Mouse (Mus musculus) urinary bladder, postnatal 14 days (tissue): ENCODE measurements around the gene Spns2.
"Not testable (repeated sequence)": the region's sequence is repeated elsewhere in the genome, so short reads cannot be mapped to it uniquely, and the experiment has no call there.

Experiments
- DNase-seq: peaks from one replicate; pipeline ENCODE4 v3.0.0; 2021; ENCODE audit warnings: low spot score

Gene Spns2

GRCm38 (mm10) chr11:72436271-72436670 is 53.4 kb downstream of the Spns2 start:
- peak; percentile 51 for DNase-seq

- DNase-seq, result peak; percentile 24
These were observed 54.0 kb downstream of the Spns2 start for GRCm38 (mm10) chr11:72435694-72436045.

GRCm38 (mm10) chr11:72434963-72435693 is 54.6 kb downstream of the Spns2 start, which contains the start of gene Ggt6:
TSS of gene Ggt6 (plus strand) at chr11:72435526.
- peak; percentile 32 for DNase-seq

GRCm38 (mm10) chr11:72430311-72431068 is 59.2 kb downstream of the Spns2 start:
- not testable (repeated sequence) for DNase-seq

- peak; percentile 80 for DNase-seq
These were observed 60.4 kb downstream of the Spns2 start for GRCm38 (mm10) chr11:72429288-72429690.

GRCm38 (mm10) chr11:72428694-72429093 is 61.0 kb downstream of the Spns2 start:
- peak; percentile 92 for DNase-seq

GRCm38 (mm10) chr11:72426884-72427283 is 62.8 kb downstream of the Spns2 start:
- no peak for DNase-seq

GRCm38 (mm10) chr11:72425201-72425600 is 64.5 kb downstream of the Spns2 start:
- no peak for DNase-seq

- no peak for DNase-seq
These were observed 66.0 kb downstream of the Spns2 start for GRCm38 (mm10) chr11:72423686-72424085.

GRCm38 (mm10) chr11:72421518-72422278 is 68.0 kb downstream of the Spns2 start:
- DNase-seq, result no peak

- DNase-seq, result no peak
These were observed 69.1 kb downstream of the Spns2 start for GRCm38 (mm10) chr11:72420460-72421122.

GRCm38 (mm10) chr11:72419006-72419405 is 70.7 kb downstream of the Spns2 start:
- DNase-seq, result no peak

- DNase-seq, result no peak
These were observed 71.5 kb downstream of the Spns2 start for GRCm38 (mm10) chr11:72418227-72418626.

GRCm38 (mm10) chr11:72417376-72417775 is 72.3 kb downstream of the Spns2 start:
- DNase-seq, result no peak

- DNase-seq, result no peak
These were observed 73.0 kb downstream of the Spns2 start for GRCm38 (mm10) chr11:72416666-72417065.

GRCm38 (mm10) chr11:72415155-72415554 is 74.5 kb downstream of the Spns2 start:
- DNase-seq, result no peak

- no peak for DNase-seq
These were observed 76.0 kb downstream of the Spns2 start for GRCm38 (mm10) chr11:72413601-72414190.

GRCm38 (mm10) chr11:72413016-72413415 is 76.7 kb downstream of the Spns2 start:
- DNase-seq, result peak; percentile 50

- DNase-seq, result no peak
These were observed 77.8 kb downstream of the Spns2 start for GRCm38 (mm10) chr11:72411945-72412344.

- peak; percentile 93 for DNase-seq
These were observed 78.4 kb downstream of the Spns2 start, which contains the start of gene Smtnl2 for GRCm38 (mm10) chr11:72411093-72411921. TSS of gene Smtnl2 (minus strand) at chr11:72411713.
